Mouse (Mus musculus) Muller cell, postnatal 12 days (primary cell): ENCODE measurements at regions not wholly inside any gene's neighbourhood (a gene's known extent, or its start where the extent isn't known, plus 50 kb on each side); places are given as distances from the start of the nearest gene placed in this dataset.
"Not testable (repeated sequence)": the region's sequence is repeated elsewhere in the genome, so short reads cannot be mapped to it uniquely, and the experiment has no call there.

Experiments used
- DNase-seq: peaks from one replicate; pipeline ENCODE4 v3.0.0-alpha.2; 2015; ENCODE audit errors: inconsistent ontology term

- DNase-seq: peak; percentile 64
Observed at GRCm38 (mm10) chr8:26748161-26748971, 228.8 kb upstream of the Zfp703 start.

GRCm38 (mm10) chr8:26748972-26749291 is 228.2 kb upstream of the Zfp703 start:
- DNase-seq: peak; percentile 62

GRCm38 (mm10) chr8:26750120-26750519 is 227.0 kb upstream of the Zfp703 start:
- DNase-seq: no peak

- no peak for DNase-seq
Observed at GRCm38 (mm10) chr8:26751651-26752050, 225.5 kb upstream of the Zfp703 start.

- DNase-seq: peak; percentile 69
Observed at GRCm38 (mm10) chr8:26756452-26756851, 220.7 kb upstream of the Zfp703 start.

GRCm38 (mm10) chr8:26760726-26761125 is 216.4 kb upstream of the Zfp703 start:
- no peak for DNase-seq

- peak; percentile 20 for DNase-seq
Observed at GRCm38 (mm10) chr8:26762942-26763778, 214.0 kb upstream of the Zfp703 start.

GRCm38 (mm10) chr8:26768474-26769229 is 208.5 kb upstream of the Zfp703 start:
- no peak for DNase-seq

- no peak for DNase-seq
Observed at GRCm38 (mm10) chr8:26770424-26770886, 206.7 kb upstream of the Zfp703 start.

- DNase-seq: no peak
Observed at GRCm38 (mm10) chr8:26778917-26779537, 198.1 kb upstream of the Zfp703 start.

- peak; percentile 77 for DNase-seq
Observed at GRCm38 (mm10) chr8:26780515-26780914, 196.6 kb upstream of the Zfp703 start.

GRCm38 (mm10) chr8:26782936-26783335 is 194.2 kb upstream of the Zfp703 start:
- not testable (repeated sequence) for DNase-seq

- no peak for DNase-seq
Observed at GRCm38 (mm10) chr8:26784381-26784780, 192.7 kb upstream of the Zfp703 start.

GRCm38 (mm10) chr8:26791795-26792194 is 185.3 kb upstream of the Zfp703 start:
- DNase-seq: no peak

- no peak for DNase-seq
Observed at GRCm38 (mm10) chr8:26793606-26794292, 183.4 kb upstream of the Zfp703 start.

GRCm38 (mm10) chr8:26794411-26794810 is 182.7 kb upstream of the Zfp703 start:
- no peak for DNase-seq

GRCm38 (mm10) chr8:26795616-26796015 is 181.5 kb upstream of the Zfp703 start:
- DNase-seq: no peak

- no peak for DNase-seq
Observed at GRCm38 (mm10) chr8:26799814-26800213, 177.3 kb upstream of the Zfp703 start.

GRCm38 (mm10) chr8:26804089-26804488 is 173.0 kb upstream of the Zfp703 start:
- no peak for DNase-seq

- no peak for DNase-seq
Observed at GRCm38 (mm10) chr8:26804901-26805341, 172.2 kb upstream of the Zfp703 start.

- DNase-seq: peak; percentile 23
Observed at GRCm38 (mm10) chr8:26805371-26805821, 171.7 kb upstream of the Zfp703 start.
